Mouse (Mus musculus) spleen, adult 2 months (tissue): ENCODE results near the gene Traf7. TPM values are rescaled to one million over a fixed set of nuclear protein-coding genes. Genes with fewer than 3 reads are reported as not detected.

Source experiments
- DNase-seq, 2 experiments: peaks; one replicate each; pipeline versions ENCODE4 v3.0.0 to v3.0.0-alpha.2; 2012 to 2021; ENCODE audit warnings: low spot score in 2 of 2, low read depth in 1 of 2
- H3K27ac ChIP-seq: fragments of 200-500 bp; 2 replicates; pipeline ENCODE4 v1.5.1; 2012; ENCODE audit warnings: low read length, inconsistent platforms; ENCODE audit not compliant: insufficient read depth
- H3K27me3 ChIP-seq: fragments of 200-500 bp; 2 replicates; pipeline ENCODE4 v1.6.1; 2012; ENCODE audit warnings: mild to moderate bottlenecking, moderate library complexity, low read length, inconsistent platforms; ENCODE audit not compliant: control insufficient read depth, insufficient read depth
- H3K36me3 ChIP-seq: fragments of 200-500 bp; 2 replicates; pipeline ENCODE4 v1.6.1; 2012; ENCODE audit warnings: mild to moderate bottlenecking, low read length, inconsistent platforms; ENCODE audit not compliant: control insufficient read depth, insufficient read depth
- H3K4me1 ChIP-seq: fragments of 200-500 bp; 2 replicates; pipeline ENCODE4 v1.6.1; 2011; ENCODE audit warnings: inconsistent platforms; ENCODE audit not compliant: control insufficient read depth, insufficient read depth, insufficient read length
- H3K4me3 ChIP-seq: fragments of 200-500 bp; 2 replicates; pipeline ENCODE4 v1.5.1; 2011; ENCODE audit warnings: mild to moderate bottlenecking, inconsistent platforms; ENCODE audit not compliant: insufficient read depth, insufficient read length; ENCODE audit errors: extremely low read depth
- CTCF ChIP-seq: fragments of 200-500 bp; IDR thresholded peaks from 2 replicates; pipeline ENCODE4 v1.5.1; 2011; ENCODE audit warnings: mild to moderate bottlenecking, inconsistent platforms; ENCODE audit not compliant: insufficient read depth, insufficient read length, insufficient replicate concordance; ENCODE audit errors: extremely low read depth
- POLR2A ChIP-seq: fragments of 200-500 bp; IDR thresholded peaks from 2 replicates; pipeline ENCODE4 v1.6.1; 2011; ENCODE audit warnings: low read depth, low read length, inconsistent platforms
- WGBS: fragments of 180-500 bp; shearing (Covaris S2); methylation state at CpG from one replicate; pipeline ENCODE4 v1.1.7; 2018; 5-methylcytosine and 5-hydroxymethylcytosine counted together
- polyA plus RNA-seq: library from polyadenylated mRNA; depleted of rRNA; stranded (reverse); fragments of >200 nt; gene quantifications from 2 replicates; pipeline ENCODE4 v1.2.3, GENCODE M21; 2012

Traf7 gene
- polyA plus RNA-seq, 1 experiment: 182 TPM

- peaks cover 14% of the 10 kb centered on the region for H3K36me3 ChIP-seq
- peaks cover 3% of the 10 kb centered on the region; the same call in 1 of the 2 replicates for H3K4me1 ChIP-seq
- H3K27ac ChIP-seq: no peak overlapping the region
- no peaks in the 10 kb centered on the region for H3K27me3 ChIP-seq
- 14% methylated on average over 1 of the region's 1 CpGs for WGBS
- TF ChIP-seq CTCF (no peak), POLR2A (no peak)
- no peak overlapping the region; the same call in 1 of the 2 replicates for H3K4me3 ChIP-seq
- no peak for DNase-seq
Measured at GRCm38 (mm10) chr17:24479431-24479830, 48.3 kb downstream of the Traf7 start.

- peak; percentile 95 for TF ChIP-seq CTCF
- TF ChIP-seq POLR2A: peak; percentile 40; the same call in 1 of the 2 replicates
- Histone ChIP-seq H3K36me3 (peaks cover 14% of the 10 kb centered on the region), H3K4me3 (peak within 1 kb of the TSS; percentile 98), H3K4me1 (peaks cover 3% of the 10 kb centered on the region; the same call in 1 of the 2 replicates), H3K27me3 (no peaks in the 10 kb centered on the region), H3K27ac (peak within 1 kb of the TSS; percentile 96)
- under 1% methylated on average over 48 of the region's 48 CpGs for WGBS
- peak; percentile 95 to 97 for DNase-seq
Measured at GRCm38 (mm10) chr17:24478663-24479380, 48.9 kb downstream of the Traf7 start, which contains the start of gene Mlst8. Mlst8 (minus strand) TSS chr17:24479078.

- Histone ChIP-seq H3K27ac (no peak overlapping the region), H3K27me3 (no peaks in the 10 kb centered on the region), H3K36me3 (peaks cover 14% of the 10 kb centered on the region), H3K4me1 (peaks cover 3% of the 10 kb centered on the region; the same call in 1 of the 2 replicates), H3K4me3 (peak overlapping the region; percentile 98; the same call in 1 of the 2 replicates)
- peak; percentile 10; the same call in 1 of the 2 replicates for TF ChIP-seq CTCF
- no peak for TF ChIP-seq POLR2A
- no peak for DNase-seq
- 62% methylated on average over 11 of the region's 11 CpGs for WGBS
Measured at GRCm38 (mm10) chr17:24477985-24478600, 49.6 kb downstream of the Traf7 start.

- Histone ChIP-seq H3K27me3 (no peaks in the 10 kb centered on the region), H3K27ac (no peak overlapping the region), H3K4me1 (peaks cover 3% of the 10 kb centered on the region; the same call in 1 of the 2 replicates), H3K36me3 (peaks cover 14% of the 10 kb centered on the region), H3K4me3 (no peak overlapping the region)
- no peak for DNase-seq
- TF ChIP-seq CTCF (no peak), POLR2A (no peak)
- 91% methylated on average over 20 of the region's 20 CpGs for WGBS
Measured at GRCm38 (mm10) chr17:24477053-24477984, 50.4 kb downstream of the Traf7 start.

- TF ChIP-seq POLR2A: no peak
- no peak for TF ChIP-seq CTCF
- Histone ChIP-seq H3K27ac (no peak overlapping the region), H3K36me3 (peaks cover 14% of the 10 kb centered on the region), H3K27me3 (no peaks in the 10 kb centered on the region), H3K4me1 (peaks cover 10% of the 10 kb centered on the region), H3K4me3 (no peak overlapping the region)
- WGBS: 94% methylated on average over 10 of the region's 10 CpGs
- DNase-seq: no peak
Measured at GRCm38 (mm10) chr17:24476022-24476776, 51.5 kb downstream of the Traf7 start.

GRCm38 (mm10) chr17:24475586-24475985, 52.2 kb downstream of the Traf7 start:
- peaks cover 14% of the 10 kb centered on the region for H3K36me3 ChIP-seq
- 93% methylated on average over 6 of the region's 6 CpGs for whole genome bisulfite sequencing
- no peaks in the 10 kb centered on the region for H3K27me3 ChIP-seq
- no peak overlapping the region for H3K27ac ChIP-seq
- no peak for DNase-seq
- TF ChIP-seq CTCF (no peak), POLR2A (no peak)
- peaks cover 15% of the 10 kb centered on the region for H3K4me1 ChIP-seq
- no peak overlapping the region for H3K4me3 ChIP-seq
